Mouse (Mus musculus): Measurements from ENCODE around the gene Olfr1204. TPM values are rescaled to one million over a fixed set of nuclear protein-coding genes. Genes with fewer than 3 reads are reported as not detected.

The Olfr1204 gene
- not detected for polyA plus RNA-seq (2014; fragmentation: Illumina TruSeq; extraction: RNeasy Lipid Tissue Mini Kit (QIAGEN cat#74804); ENCODE audit: low read depth, low replicate concordance)

DNA sequence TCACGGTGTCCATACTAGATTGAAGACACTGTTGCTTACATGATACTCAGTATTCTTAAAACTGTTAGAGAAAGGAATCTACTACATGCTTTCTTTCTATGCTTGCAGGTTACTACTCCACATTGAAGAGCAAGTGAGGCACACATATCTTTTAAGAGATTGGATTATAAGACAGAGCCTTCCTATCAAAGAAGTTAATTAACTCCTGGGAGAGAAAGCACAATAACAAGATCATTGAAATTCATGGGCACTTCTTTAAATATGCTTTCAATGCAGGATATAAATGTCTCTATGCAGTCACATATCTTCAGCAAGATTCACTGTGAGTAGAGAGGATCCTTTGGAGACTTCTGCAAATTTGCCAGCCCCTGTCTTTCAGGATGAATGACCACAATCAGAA is at the start of gene Olfr1204:
Olfr1204 (plus strand) TSS at position 301 of the 400 bp plus-strand sequence.

DNA sequence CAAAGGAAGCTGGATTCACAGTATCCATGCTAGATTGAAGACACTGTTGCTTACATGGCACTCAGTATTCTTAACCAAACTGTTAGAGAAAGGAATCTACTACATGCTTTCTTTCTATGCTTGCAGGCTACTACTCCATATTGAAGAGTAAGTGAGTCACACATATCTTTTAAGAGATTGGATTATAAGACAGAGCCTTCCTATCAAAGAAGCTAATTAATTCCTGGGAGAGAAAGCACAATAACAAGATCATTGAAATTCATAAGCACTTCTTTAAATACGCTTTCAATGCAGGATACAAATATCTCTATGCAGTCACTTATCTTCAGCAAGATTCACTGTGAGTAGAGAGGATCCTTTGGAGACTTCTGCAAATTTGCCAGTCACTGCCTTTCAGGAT is 34.9 kb upstream of the Olfr1204 start, which contains the start of gene Olfr1202:
Olfr1202 (plus strand) TSS at position 301 of the 400 bp plus-strand sequence.

DNA sequence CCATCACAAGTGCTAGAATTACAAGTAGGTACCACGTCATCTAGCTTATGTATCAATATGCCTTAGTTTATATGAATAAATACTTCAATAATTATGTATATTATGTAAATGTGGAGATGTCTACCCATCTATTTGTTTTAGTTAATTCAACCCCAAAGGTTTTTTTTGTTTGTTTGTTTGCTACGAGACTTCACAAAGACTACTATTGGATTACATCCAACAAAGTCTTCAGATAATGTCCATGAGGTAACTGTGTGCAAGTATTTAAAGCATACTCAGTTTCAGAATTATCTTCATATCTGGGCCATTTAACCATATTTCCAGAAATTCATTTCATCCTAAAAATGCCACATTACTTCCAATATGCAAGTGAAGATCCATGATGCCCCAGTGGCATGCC is 19.7 kb upstream of the Olfr1204 start, which contains the start of gene Olfr1205:
Olfr1205 (plus strand) TSS at position 301 of the 400 bp plus-strand sequence.

DNA sequence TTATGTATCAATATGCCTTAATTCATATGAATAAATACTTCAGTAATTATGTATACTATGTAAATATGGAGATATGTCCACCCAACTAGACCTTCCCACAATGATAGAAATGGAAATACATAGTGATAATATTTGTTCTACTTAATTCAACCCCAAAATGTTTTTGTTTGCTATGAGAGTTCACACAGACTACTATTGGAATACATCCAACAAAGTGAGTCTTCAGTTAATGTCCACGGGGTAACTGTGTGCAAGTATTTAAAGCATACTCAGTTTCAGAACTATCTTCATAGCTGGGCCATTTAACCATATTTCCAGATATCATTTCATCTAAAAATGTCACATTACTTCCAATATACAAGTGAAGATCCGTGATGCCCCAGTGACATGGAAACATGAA is 13.8 kb downstream of the Olfr1204 start, which contains the start of gene Olfr1206:
Olfr1206 (plus strand) TSS at position 301 of the 400 bp plus-strand sequence.

DNA sequence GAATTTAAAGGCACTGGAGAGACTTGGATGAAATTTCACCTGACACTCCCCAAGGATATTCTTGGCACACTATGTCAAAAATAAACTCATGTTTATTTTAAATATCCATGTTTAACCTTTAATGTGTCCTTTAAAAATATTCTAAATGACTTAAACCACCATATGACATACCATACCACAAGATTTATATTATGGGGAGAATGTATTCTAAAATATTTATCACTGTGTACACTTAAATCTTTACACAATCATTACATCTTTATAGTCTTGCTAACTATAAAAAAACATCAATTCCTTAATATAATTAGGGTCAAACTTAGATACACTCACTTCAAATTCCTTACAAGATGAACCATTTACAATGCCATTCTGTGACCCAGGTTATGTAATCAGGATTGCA is 53.1 kb downstream of the Olfr1204 start, which contains the start of gene Olfr1208:
Olfr1208 (minus strand) TSS at position 101 of the 400 bp plus-strand sequence.

Other genes starting within 250 kb of the Olfr1204 start
- gene Olfr1191-ps1, start 208.8 kb upstream of the Olfr1204 start, polyA plus RNA-seq (2014; fragmentation: Illumina TruSeq; extraction: RNeasy Lipid Tissue Mini Kit (QIAGEN cat#74804); ENCODE audit: low read depth, low replicate concordance), result not detected
- not detected for gene Olfr1192-ps1, start 200.8 kb upstream of the Olfr1204 start, polyA plus RNA-seq (2014; fragmentation: Illumina TruSeq; extraction: RNeasy Lipid Tissue Mini Kit (QIAGEN cat#74804); ENCODE audit: low read depth, low replicate concordance)
- not detected for gene Olfr1193, start 173.7 kb upstream of the Olfr1204 start, polyA plus RNA-seq (2014; fragmentation: Illumina TruSeq; extraction: RNeasy Lipid Tissue Mini Kit (QIAGEN cat#74804); ENCODE audit: low read depth, low replicate concordance)
- gene Olfr1195, start 160.1 kb upstream of the Olfr1204 start, polyA plus RNA-seq (2014; fragmentation: Illumina TruSeq; extraction: RNeasy Lipid Tissue Mini Kit (QIAGEN cat#74804); ENCODE audit: low read depth, low replicate concordance), result not detected
- gene Olfr1196, start 144.7 kb upstream of the Olfr1204 start, polyA plus RNA-seq (2014; fragmentation: Illumina TruSeq; extraction: RNeasy Lipid Tissue Mini Kit (QIAGEN cat#74804); ENCODE audit: low read depth, low replicate concordance), result not detected
- gene Olfr1197, start 116.9 kb upstream of the Olfr1204 start, polyA plus RNA-seq (2014; fragmentation: Illumina TruSeq; extraction: RNeasy Lipid Tissue Mini Kit (QIAGEN cat#74804); ENCODE audit: low read depth, low replicate concordance), result not detected
- gene Olfr1198, start 97.9 kb upstream of the Olfr1204 start, polyA plus RNA-seq (2014; fragmentation: Illumina TruSeq; extraction: RNeasy Lipid Tissue Mini Kit (QIAGEN cat#74804); ENCODE audit: low read depth, low replicate concordance), result not detected
- not detected for gene Olfr1199, start 88.8 kb upstream of the Olfr1204 start, polyA plus RNA-seq (2014; fragmentation: Illumina TruSeq; extraction: RNeasy Lipid Tissue Mini Kit (QIAGEN cat#74804); ENCODE audit: low read depth, low replicate concordance)
- not detected for gene Olfr1200, start 78.8 kb upstream of the Olfr1204 start, polyA plus RNA-seq (2014; fragmentation: Illumina TruSeq; extraction: RNeasy Lipid Tissue Mini Kit (QIAGEN cat#74804); ENCODE audit: low read depth, low replicate concordance)
- gene Olfr1201, start 56.3 kb upstream of the Olfr1204 start, polyA plus RNA-seq (2014; fragmentation: Illumina TruSeq; extraction: RNeasy Lipid Tissue Mini Kit (QIAGEN cat#74804); ENCODE audit: low read depth, low replicate concordance), result not detected
- gene Olfr1202, start 34.8 kb upstream of the Olfr1204 start, polyA plus RNA-seq (2014; fragmentation: Illumina TruSeq; extraction: RNeasy Lipid Tissue Mini Kit (QIAGEN cat#74804); ENCODE audit: low read depth, low replicate concordance), result not detected
- not detected for gene Olfr1205, start 19.6 kb upstream of the Olfr1204 start, polyA plus RNA-seq (2014; fragmentation: Illumina TruSeq; extraction: RNeasy Lipid Tissue Mini Kit (QIAGEN cat#74804); ENCODE audit: low read depth, low replicate concordance)
- not detected for gene Olfr1206, start 13.9 kb downstream of the Olfr1204 start, polyA plus RNA-seq (2014; fragmentation: Illumina TruSeq; extraction: RNeasy Lipid Tissue Mini Kit (QIAGEN cat#74804); ENCODE audit: low read depth, low replicate concordance)
- gene Olfr1208, start 53.0 kb downstream of the Olfr1204 start, polyA plus RNA-seq (2014; fragmentation: Illumina TruSeq; extraction: RNeasy Lipid Tissue Mini Kit (QIAGEN cat#74804); ENCODE audit: low read depth, low replicate concordance), result not detected
- gene Olfr1209, start 65.9 kb downstream of the Olfr1204 start, polyA plus RNA-seq (2014; fragmentation: Illumina TruSeq; extraction: RNeasy Lipid Tissue Mini Kit (QIAGEN cat#74804); ENCODE audit: low read depth, low replicate concordance), result not detected
- not detected for gene Olfr1211, start 88.8 kb downstream of the Olfr1204 start, polyA plus RNA-seq (2014; fragmentation: Illumina TruSeq; extraction: RNeasy Lipid Tissue Mini Kit (QIAGEN cat#74804); ENCODE audit: low read depth, low replicate concordance)
- gene Olfr1212, start 104.7 kb downstream of the Olfr1204 start, polyA plus RNA-seq (2014; fragmentation: Illumina TruSeq; extraction: RNeasy Lipid Tissue Mini Kit (QIAGEN cat#74804); ENCODE audit: low read depth, low replicate concordance), result not detected
- gene Gm13762, start 131.0 kb downstream of the Olfr1204 start, polyA plus RNA-seq (2014; fragmentation: Illumina TruSeq; extraction: RNeasy Lipid Tissue Mini Kit (QIAGEN cat#74804); ENCODE audit: low read depth, low replicate concordance), result not detected
- not detected for gene Olfr1214, start 143.4 kb downstream of the Olfr1204 start, polyA plus RNA-seq (2014; fragmentation: Illumina TruSeq; extraction: RNeasy Lipid Tissue Mini Kit (QIAGEN cat#74804); ENCODE audit: low read depth, low replicate concordance)
- not detected for gene Olfr1215, start 157.7 kb downstream of the Olfr1204 start, polyA plus RNA-seq (2014; fragmentation: Illumina TruSeq; extraction: RNeasy Lipid Tissue Mini Kit (QIAGEN cat#74804); ENCODE audit: low read depth, low replicate concordance)
- gene Olfr1216, start 169.0 kb downstream of the Olfr1204 start, polyA plus RNA-seq (2014; fragmentation: Illumina TruSeq; extraction: RNeasy Lipid Tissue Mini Kit (QIAGEN cat#74804); ENCODE audit: low read depth, low replicate concordance), result not detected
- not detected for gene Olfr1217, start 182.8 kb downstream of the Olfr1204 start, polyA plus RNA-seq (2014; fragmentation: Illumina TruSeq; extraction: RNeasy Lipid Tissue Mini Kit (QIAGEN cat#74804); ENCODE audit: low read depth, low replicate concordance)
- not detected for gene Olfr1218, start 211.9 kb downstream of the Olfr1204 start, polyA plus RNA-seq (2014; fragmentation: Illumina TruSeq; extraction: RNeasy Lipid Tissue Mini Kit (QIAGEN cat#74804); ENCODE audit: low read depth, low replicate concordance)
- not detected for gene Olfr1219, start 234.2 kb downstream of the Olfr1204 start, polyA plus RNA-seq (2014; fragmentation: Illumina TruSeq; extraction: RNeasy Lipid Tissue Mini Kit (QIAGEN cat#74804); ENCODE audit: low read depth, low replicate concordance)

All from sigmoid colon, adult 10 weeks (tissue).